Mouse (Mus musculus): ENCODE measurements around the gene Pym1.

DNA sequence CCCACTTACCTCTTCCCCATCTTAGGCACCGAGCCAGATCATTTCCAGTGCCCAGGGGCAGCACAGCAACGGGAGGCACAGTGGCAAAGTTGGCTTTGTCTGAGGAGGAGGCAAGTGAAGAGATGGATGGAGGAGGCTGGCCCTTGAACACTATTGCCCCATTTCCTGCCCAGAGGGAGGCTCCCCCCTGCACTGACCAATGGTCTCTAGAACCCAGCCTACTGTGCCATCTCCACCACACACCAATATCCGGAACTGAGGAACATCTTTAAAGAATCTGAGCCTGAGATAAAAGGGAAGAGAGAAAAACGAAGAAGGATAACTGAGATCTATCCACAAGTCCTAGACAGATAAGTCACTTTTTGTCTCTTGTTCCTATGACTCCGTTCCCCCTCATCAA lies 19.6 kb upstream of the Pym1 start:
- TF ChIP-seq CTCF (IDR thresholded peaks at IDR 0.05; ENCODE audit: low read depth) (no peak), EP300 (optimal IDR thresholded peaks at IDR 0.05) (no peak)

Data from stomach, postnatal 0 days (tissue).